Mouse (Mus musculus) duodenum, adult 2 months (tissue): ENCODE data around the gene Rad51ap1. TPM values are rescaled to one million over a fixed set of nuclear protein-coding genes. Genes with fewer than 3 reads are reported as not detected.

Experiments
- polyA plus RNA-seq: library from polyadenylated mRNA; depleted of rRNA; stranded (reverse); fragments of >200 nt; gene quantifications from 2 replicates; pipeline ENCODE4 v1.2.3, GENCODE M21; 2012; ENCODE audit warnings: low replicate concordance; rRNA removed

Rad51ap1 gene
- 2.4 and 3.6 TPM in 2 replicates for polyA plus RNA-seq

GRCm38 (mm10) chr6:126939487-126940171, at the start of gene Rad51ap1, which contains the start of gene D6Wsu163e:
Rad51ap1 (minus strand) TSS chr6:126939587.
D6Wsu163e (plus strand) TSS chr6:126939962.

GRCm38 (mm10) chr6:126921111-126921881, 18.1 kb downstream of the Rad51ap1 start, which contains the start of gene Dyrk4:
Dyrk4 (minus strand) TSS chr6:126921839.

Other genes starting within 250 kb of the Rad51ap1 start
- 0.24 and 0.39 TPM in 2 replicates for gene Kcna6, start 198.9 kb downstream of the Rad51ap1 start, polyA plus RNA-seq
- 72.8 and 103 TPM in 2 replicates for gene Ndufa9, start 90.5 kb downstream of the Rad51ap1 start, polyA plus RNA-seq
- not detected in 2 replicates for gene Akap3, start 86.5 kb downstream of the Rad51ap1 start, polyA plus RNA-seq
- 0.07 and 0.09 TPM in 2 replicates for gene Dyrk4, start 17.7 kb downstream of the Rad51ap1 start, polyA plus RNA-seq
- gene D6Wsu163e, start 375 bp upstream of the Rad51ap1 start, polyA plus RNA-seq: 0.97 and 0.99 TPM in 2 replicates
- not detected in 2 replicates for gene Fgf6, start 76.0 kb upstream of the Rad51ap1 start, polyA plus RNA-seq
- 0.11 TPM in 1 of 2 replicates, not detected in the other for gene Fgf23, start 133.3 kb upstream of the Rad51ap1 start, polyA plus RNA-seq
- 1.2 and 1.4 TPM in 2 replicates for gene Tigar, start 170.0 kb upstream of the Rad51ap1 start, polyA plus RNA-seq
- gene Ccnd2, start 212.6 kb upstream of the Rad51ap1 start, polyA plus RNA-seq: 13.1 and 31.2 TPM in 2 replicates